Mouse (Mus musculus) C2C12 (cell line): ENCODE measurements at regions not wholly inside any gene's neighbourhood (a gene's known extent, or its start where the extent isn't known, plus 50 kb on each side); places are given as distances from the start of the nearest gene placed in this dataset.

Experiments
- CEBPB ChIP-seq: IDR thresholded peaks from one replicate; pipeline ENCODE4 v1.6.1; 2011; ENCODE audit warnings: low read depth, mild to moderate bottlenecking, control low read depth, moderate library complexity
- CTCF ChIP-seq: IDR thresholded peaks from one replicate; pipeline ENCODE4 v1.5.1; 2011; ENCODE audit not compliant: control insufficient read depth, insufficient read depth, insufficient read length
- FOSL1 ChIP-seq: IDR thresholded peaks from one replicate; pipeline ENCODE4 v1.8.0; 2011; ENCODE audit warnings: mild to moderate bottlenecking, low read length; ENCODE audit not compliant: poor library complexity, insufficient read depth, severe bottlenecking
- MAX ChIP-seq: IDR thresholded peaks from one replicate; pipeline ENCODE4 v1.6.1; 2011; ENCODE audit warnings: mild to moderate bottlenecking, control low read depth
- MYOD1 ChIP-seq: IDR thresholded peaks from one replicate; pipeline ENCODE4 v1.6.1; 2011; ENCODE audit warnings: low read depth; ENCODE audit not compliant: control insufficient read depth, insufficient read length
- MYOG ChIP-seq: IDR thresholded peaks from one replicate; pipeline ENCODE4 v1.6.1; 2011; ENCODE audit not compliant: control insufficient read depth, insufficient read length; ENCODE audit errors: extremely low read depth
- USF1 ChIP-seq: IDR thresholded peaks from one replicate; pipeline ENCODE4 v1.6.1; 2011; ENCODE audit warnings: low read depth, mild to moderate bottlenecking, control low read depth, moderate library complexity

- TF ChIP-seq CTCF = no peak
- no peak for TF ChIP-seq MYOD1
- TF ChIP-seq USF1 = no peak
- no peak for TF ChIP-seq CEBPB
- TF ChIP-seq MAX = no peak
- no peak for TF ChIP-seq MYOG
- no peak for TF ChIP-seq FOSL1
These were observed 124.7 kb downstream of the Qpct start for GRCm38 (mm10) chr17:79176356-79176755.
